Mouse (Mus musculus): ENCODE measurements at regions not wholly inside any gene's neighbourhood (a gene's known extent, or its start where the extent isn't known, plus 50 kb on each side); places are given as distances from the start of the nearest gene placed in this dataset.

DNA sequence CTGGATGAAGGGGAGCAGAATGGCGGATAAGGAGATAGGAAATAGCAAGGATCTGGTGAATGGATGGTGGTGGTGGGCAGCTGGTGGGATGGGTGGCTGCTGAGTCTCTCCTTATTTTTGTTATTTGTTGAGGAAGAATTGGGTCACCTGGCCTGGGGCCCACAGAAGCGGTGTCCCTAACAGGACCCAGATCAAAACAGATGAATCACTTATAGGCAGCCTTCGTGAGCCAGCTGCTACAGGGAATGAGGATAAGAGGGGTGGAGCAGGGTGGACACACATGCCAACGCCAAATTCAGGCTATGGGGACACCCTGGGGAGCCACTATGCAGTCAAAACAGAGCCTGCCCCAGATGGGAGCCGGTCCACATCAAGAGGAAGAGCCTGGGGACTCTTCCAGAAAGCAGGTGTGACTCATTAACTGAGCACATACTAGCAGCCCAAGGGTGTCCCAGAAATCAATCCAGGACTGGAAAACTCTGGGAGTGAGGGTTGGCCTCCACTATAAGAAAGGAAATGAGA is 75.4 kb downstream of the Inhbb start:
- TF ChIP-seq HCFC1 (IDR thresholded peaks at IDR 0.05; ENCODE audit: borderline replicate concordance, insufficient read depth, low read length) (no peak), ZNF384 (IDR thresholded peaks at IDR 0.05; ENCODE audit: low read depth, low read length) (no peak)
